ENCODE assay signal across 23 mouse cellular contexts in the genomic region with DNA sequence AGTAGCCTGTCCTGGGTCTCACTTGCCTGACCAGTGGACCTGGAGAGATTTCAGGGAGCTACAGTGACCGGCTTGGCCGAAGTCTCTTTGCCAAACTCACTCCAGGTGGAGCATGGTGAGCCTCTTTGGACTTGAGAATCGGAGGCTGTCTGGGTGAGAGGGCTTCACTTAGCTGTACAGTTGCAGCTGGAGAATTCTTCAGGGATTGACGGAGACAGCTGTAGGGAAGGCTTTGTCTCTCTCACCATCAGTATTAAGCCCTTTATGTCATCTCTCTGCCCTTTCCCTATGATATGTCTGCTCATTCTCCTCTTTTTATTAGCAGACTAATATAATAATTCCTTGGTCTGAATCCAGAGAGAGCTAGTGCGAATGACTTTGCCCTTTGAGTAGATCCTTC. TPM values are rescaled to one million over a fixed set of nuclear protein-coding genes. Genes with fewer than 3 reads are reported as not detected.
DNase-seq lines count a peak whose midpoint lies in the region; ATAC-seq lines count a peak whose summit lies in the region.
"Had no signal": no experiment of that assay in that cellular context is flagged by ENCODE, and none has a peak within 500 bp of the region (broad histone marks: within the 10 kb centered on the region; RNA-seq: fewer than 3 reads in every experiment).

No protein-coding gene starts in this region.

- intact Hi-C loops in left cerebral cortex, postnatal 25 days (cut with DNase I): no loop called here

- no peaks in the 10 kb centered on the region for H3K36me3 ChIP-seq in midbrain, embryonic 11.5 days (ENCODE audit: control insufficient read depth, insufficient read depth, low read length)
- no peaks in the 10 kb centered on the region for H3K36me3 ChIP-seq in midbrain, embryonic 16.5 days (ENCODE audit: control insufficient read depth, insufficient read depth, low read length)
- H3K36me3 ChIP-seq in limb, embryonic 12.5 days: no peaks in the 10 kb centered on the region
- H3K36me3 ChIP-seq in stomach, embryonic 16.5 days (ENCODE audit: control insufficient read depth, insufficient read depth, low read length): no peaks in the 10 kb centered on the region
- H3K36me3 ChIP-seq: forebrain, embryonic 12.5 days; limb, embryonic 15.5 days; liver, embryonic 15.5 days; lung, embryonic 15.5 days; neural tube, embryonic 15.5 days had no signal

- no peaks in the 10 kb centered on the region for H3K9me3 ChIP-seq in midbrain, embryonic 11.5 days (ENCODE audit: control insufficient read depth, low read length)
- no peaks in the 10 kb centered on the region for H3K9me3 ChIP-seq in midbrain, embryonic 16.5 days (replicated peaks; ENCODE audit: control insufficient read depth, low read length, poor library complexity, severe bottlenecking)
- H3K9me3 ChIP-seq in limb, embryonic 12.5 days: no peaks in the 10 kb centered on the region
- H3K9me3 ChIP-seq in stomach, embryonic 16.5 days (replicated peaks; ENCODE audit: control insufficient read depth, low read length): no peaks in the 10 kb centered on the region
- H3K9me3 ChIP-seq: forebrain, embryonic 12.5 days; limb, embryonic 15.5 days; liver, embryonic 15.5 days; lung, embryonic 15.5 days; neural tube, embryonic 15.5 days had no signal

- no peaks in the 10 kb centered on the region for H3K27me3 ChIP-seq in midbrain, embryonic 11.5 days (ENCODE audit: control insufficient read depth, insufficient read depth, low read length)
- H3K27me3 ChIP-seq in midbrain, embryonic 16.5 days (ENCODE audit: control insufficient read depth, insufficient read depth, low read depth, low read length): no peaks in the 10 kb centered on the region
- no peaks in the 10 kb centered on the region for H3K27me3 ChIP-seq in limb, embryonic 12.5 days
- H3K27me3 ChIP-seq in stomach, embryonic 16.5 days (ENCODE audit: control insufficient read depth, insufficient read depth, low read length): no peaks in the 10 kb centered on the region
- H3K27me3 ChIP-seq: forebrain, embryonic 12.5 days; limb, embryonic 15.5 days; liver, embryonic 15.5 days; lung, embryonic 15.5 days; neural tube, embryonic 15.5 days had no signal

- no peak overlapping the region for H3K4me3 ChIP-seq in midbrain, embryonic 11.5 days (ENCODE audit: low read depth, low read length)
- no peak overlapping the region for H3K4me3 ChIP-seq in midbrain, embryonic 16.5 days (ENCODE audit: low read depth, low read length)
- no peak overlapping the region for H3K4me3 ChIP-seq in limb, embryonic 12.5 days (replicated peaks)
- no peak overlapping the region for H3K4me3 ChIP-seq in stomach, embryonic 16.5 days (replicated peaks; ENCODE audit: low read length)
- H3K4me3 ChIP-seq: forebrain, embryonic 12.5 days; layer of hippocampus, adult 2 months; limb, embryonic 15.5 days; liver, embryonic 15.5 days; lung, embryonic 15.5 days; neural tube, embryonic 15.5 days had no signal

- no peaks in the 10 kb centered on the region for H3K4me1 ChIP-seq in midbrain, embryonic 11.5 days (ENCODE audit: control insufficient read depth, insufficient read depth, low read length)
- H3K4me1 ChIP-seq in midbrain, embryonic 16.5 days (ENCODE audit: control insufficient read depth, insufficient read depth, low read length): no peaks in the 10 kb centered on the region
- peaks cover 26% of the 10 kb centered on the region for H3K4me1 ChIP-seq in limb, embryonic 12.5 days (replicated peaks)
- H3K4me1 ChIP-seq in stomach, embryonic 16.5 days (ENCODE audit: control insufficient read depth, insufficient read depth, low read length): peaks cover 15% of the 10 kb centered on the region; the same call in 1 of the 2 replicates
- H3K4me1 ChIP-seq: neural tube, embryonic 15.5 days had no signal

- H3K27ac ChIP-seq in midbrain, embryonic 11.5 days (ENCODE audit: low read depth, low read length): no peak overlapping the region
- H3K27ac ChIP-seq in midbrain, embryonic 16.5 days (ENCODE audit: low read length): no peak overlapping the region
- H3K27ac ChIP-seq in limb, embryonic 12.5 days: peak overlapping the region; percentile 78
- peak overlapping the region; percentile 20; the same call in 1 of the 2 replicates for H3K27ac ChIP-seq in stomach, embryonic 16.5 days (ENCODE audit: low read length)
- H3K27ac ChIP-seq: forebrain, embryonic 12.5 days; layer of hippocampus, adult 2 months; limb, embryonic 15.5 days; liver, embryonic 15.5 days; lung, embryonic 15.5 days; neural tube, embryonic 15.5 days had no signal

- 84% methylated on average over 5 of the region's 5 CpGs for WGBS in midbrain, embryonic 11.5 days
- WGBS in midbrain, embryonic 16.5 days: 89% methylated on average over 5 of the region's 5 CpGs
- WGBS in limb, embryonic 12.5 days: 65% methylated on average over 5 of the region's 5 CpGs
- WGBS in stomach, embryonic 16.5 days: 52% methylated on average over 5 of the region's 5 CpGs

- DNase-seq in heart, adult 11 months: peak; percentile 87
- DNase-seq in heart, postnatal 4 days: no peak
- DNase-seq in midbrain, embryonic 11.5 days (ENCODE audit: low spot score, missing footprints): peak; percentile 10
- no peak for DNase-seq in left cerebral cortex, postnatal 25 days (ENCODE audit: low spot score in 2 of 2)
- DNase-seq in lung, postnatal 36 days: no peak
- DNase-seq: adrenal gland, adult 2 months; cerebellum, adult 11 months; cerebellum, postnatal 10 days; gastrocnemius, postnatal 36 days; lung, postnatal 4 days; thymus, adult 18-20 months; thymus, postnatal 36 days had no signal

- no peak for ATAC-seq in midbrain, embryonic 11.5 days (ENCODE audit: low FRiP score)
- ATAC-seq in midbrain, embryonic 16.5 days: no peak
- ATAC-seq in limb, embryonic 12.5 days (ENCODE audit: insufficient number of reproducible peaks, insufficient read depth, low FRiP score, low TSS enrichment, low read depth): no peak
- no peak for ATAC-seq in stomach, embryonic 16.5 days (ENCODE audit: insufficient read depth, low FRiP score)
- ATAC-seq: hindbrain, embryonic 16.5 days; intestine, embryonic 16.5 days had no signal

- H3K9ac ChIP-seq in midbrain, embryonic 11.5 days (ENCODE audit: low read length): no peak overlapping the region
- no peak overlapping the region for H3K9ac ChIP-seq in midbrain, embryonic 16.5 days (ENCODE audit: low read depth, low read length)
- no peak overlapping the region for H3K9ac ChIP-seq in limb, embryonic 12.5 days (replicated peaks)
- no peak overlapping the region for H3K9ac ChIP-seq in stomach, embryonic 16.5 days (ENCODE audit: low read length)
- H3K9ac ChIP-seq: forebrain, embryonic 12.5 days; limb, embryonic 15.5 days; liver, embryonic 15.5 days; lung, embryonic 15.5 days; neural tube, embryonic 15.5 days had no signal

- H3K4me2 ChIP-seq in midbrain, embryonic 11.5 days: no peak overlapping the region
- H3K4me2 ChIP-seq in midbrain, embryonic 16.5 days (ENCODE audit: low read length): no peak overlapping the region
- H3K4me2 ChIP-seq in limb, embryonic 12.5 days: no peak overlapping the region
- no peak overlapping the region for H3K4me2 ChIP-seq in stomach, embryonic 16.5 days (ENCODE audit: low read depth, low read length)
- H3K4me2 ChIP-seq: forebrain, embryonic 12.5 days; limb, embryonic 15.5 days; liver, embryonic 15.5 days; lung, embryonic 15.5 days; neural tube, embryonic 15.5 days had no signal

RNA-seq across cellular contexts. Expression of gene Zfp326, which starts 18.9 kb away (rescaled TPM):
- total RNA-seq in heart, postnatal 4 days (2021): 10 to 100 TPM; 31.6 to 32.1 TPM
- polyA plus RNA-seq in midbrain, embryonic 11.5 days (2014; fragmentation: Nextera tagmentation; extraction: Ambion mirVana): 43.3 and 50.6 TPM in 2 replicates
- 40.6 and 51.2 TPM in 2 replicates for polyA plus RNA-seq in midbrain, embryonic 16.5 days (2015; fragmentation: Nextera tagmentation; extraction: Ambion mirVana)
- polyA plus RNA-seq in limb, embryonic 12.5 days (2016; fragmentation: Nextera tagmentation; extraction: Ambion mirVana): 73.5 and 75.3 TPM in 2 replicates
- 28.1 and 31.6 TPM in 2 replicates for polyA plus RNA-seq in stomach, embryonic 16.5 days (2015; fragmentation: Nextera tagmentation; extraction: Ambion mirVana)
- total RNA-seq in left cerebral cortex, postnatal 25 days (2021): 10 to 100 TPM; 29.6 to 31.5 TPM

Comparison
In these comparisons a context has a peak if more than half of its experiments do, and no peak if none do; other contexts are left out.
1. DNase-seq: peak in heart, adult 11 months (single experiment) and midbrain, embryonic 11.5 days (single experiment); none in heart, postnatal 4 days (single experiment), left cerebral cortex, postnatal 25 days (0 of 2) and lung, postnatal 36 days (single experiment).
2. H3K27ac ChIP-seq: peak in limb, embryonic 12.5 days (single experiment) and stomach, embryonic 16.5 days (single experiment); none in midbrain, embryonic 11.5 days (single experiment) and midbrain, embryonic 16.5 days (single experiment).